Mouse (Mus musculus): ENCODE results near the gene Gm20696.

Gm20696 gene

DNA sequence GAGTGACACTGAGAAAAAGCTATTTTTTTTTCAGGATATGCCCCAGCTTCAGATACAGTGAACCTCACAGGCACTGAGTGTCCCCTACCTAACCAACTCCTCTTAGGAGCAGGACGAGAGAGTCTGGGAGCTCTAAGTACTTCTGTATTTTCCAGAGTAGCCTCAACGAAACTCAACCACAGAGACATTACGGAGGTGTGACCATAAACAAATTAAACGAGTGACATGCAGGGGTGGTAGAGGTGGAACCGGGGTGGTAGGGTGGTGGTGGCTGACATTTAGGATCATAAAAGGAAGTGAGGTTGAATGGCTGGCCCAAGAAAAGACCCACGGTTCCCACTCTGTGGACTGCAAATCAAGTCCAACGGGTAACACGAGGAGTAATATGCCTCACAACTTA lies 418.2 kb downstream of the Gm20696 start:
- no peak for DNase-seq

DNA sequence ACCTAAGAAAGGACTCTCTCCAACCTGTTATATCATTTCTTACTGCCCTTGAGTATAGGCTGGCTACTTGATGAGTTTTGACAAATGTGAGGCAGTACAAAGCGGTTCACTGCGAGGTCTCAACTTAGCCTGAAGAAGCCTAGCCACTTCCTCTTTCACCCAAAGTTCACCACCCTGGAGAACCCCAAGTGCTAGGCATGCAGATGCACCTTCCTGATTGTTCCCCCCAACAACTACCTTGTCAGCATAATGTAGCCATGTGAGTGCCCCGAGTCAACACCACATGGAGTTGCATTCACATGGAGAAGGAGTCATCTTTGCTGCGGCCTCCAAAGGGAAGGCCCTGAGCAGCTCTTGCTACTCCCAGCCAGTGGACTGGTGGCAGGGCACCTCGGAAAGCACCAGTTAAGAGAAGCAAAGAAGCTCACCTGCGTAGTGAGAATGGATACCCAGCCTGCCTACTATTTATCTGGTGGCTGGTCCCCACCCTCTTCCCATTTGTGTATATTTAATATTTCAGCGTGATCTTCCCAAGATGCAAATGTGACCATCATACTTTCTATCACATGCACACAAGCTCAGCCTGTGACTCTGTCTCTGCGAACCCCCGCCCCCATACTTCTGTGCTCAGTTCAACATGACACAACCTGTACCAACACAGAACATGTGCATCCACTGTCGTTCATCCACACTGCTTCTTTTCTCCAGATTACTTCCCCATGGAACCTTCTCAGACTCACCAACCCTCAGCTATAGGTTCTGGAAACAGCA lies 424.8 kb downstream of the Gm20696 start:
- DNase-seq, result no peak

DNA sequence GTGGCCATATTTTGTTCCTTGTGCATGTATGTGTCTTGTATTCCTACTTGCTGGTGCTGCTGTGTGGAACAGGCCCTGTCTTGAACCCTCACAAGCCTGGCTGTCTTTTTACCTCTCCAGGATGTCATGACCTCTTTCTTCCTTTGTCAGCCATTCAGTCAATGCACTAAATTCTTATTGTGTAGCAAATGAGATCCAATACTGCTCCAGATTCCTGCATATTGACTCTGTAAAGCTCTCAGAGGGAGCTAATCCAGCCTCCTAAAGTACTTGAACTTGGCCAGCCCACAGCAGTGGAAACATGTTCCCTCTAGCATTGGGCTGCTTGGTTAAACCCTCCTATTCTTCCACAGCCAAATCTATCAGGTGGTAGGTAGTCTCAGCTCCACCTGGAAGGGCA lies 425.8 kb downstream of the Gm20696 start:
- DNase-seq, result no peak

DNA sequence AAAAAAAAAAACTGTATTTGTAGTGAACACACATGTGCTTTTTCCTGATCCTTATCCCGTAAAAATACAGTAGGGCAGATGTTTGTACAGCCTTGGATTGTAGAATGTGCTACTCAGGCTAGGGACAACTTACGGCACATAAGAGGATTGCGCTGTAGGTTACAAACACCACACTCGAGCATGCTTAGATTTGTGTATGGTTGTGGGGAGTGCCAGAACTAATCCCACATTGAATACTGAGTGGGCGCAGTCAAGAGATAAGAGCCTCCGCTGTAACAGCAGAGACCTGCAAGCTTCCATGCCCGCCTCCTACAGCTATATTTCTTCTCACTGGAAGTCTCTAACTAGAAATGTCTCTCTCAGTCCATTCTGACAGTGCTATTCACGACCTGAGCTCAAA lies 431.0 kb downstream of the Gm20696 start:
- no peak for DNase-seq

DNA sequence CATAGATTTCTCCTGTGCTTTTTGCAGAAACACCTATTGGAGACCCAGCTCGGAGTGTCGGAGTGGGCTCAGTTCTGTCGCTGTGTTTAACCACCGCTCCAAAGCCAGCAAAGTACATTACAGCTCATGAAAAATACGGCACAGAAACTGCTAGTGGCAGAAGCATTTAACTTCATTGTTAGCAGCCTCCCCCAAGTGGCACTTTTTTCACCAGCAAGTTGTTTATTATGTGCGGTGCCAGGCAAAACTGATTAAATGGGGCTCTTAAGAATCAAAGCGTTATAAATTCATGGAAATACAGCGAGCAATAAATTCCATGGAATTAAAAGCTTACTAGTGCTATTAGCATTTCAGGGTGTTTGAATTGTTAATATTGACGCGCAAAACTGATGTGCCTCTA lies 433.2 kb downstream of the Gm20696 start:
- no peak for DNase-seq

DNA sequence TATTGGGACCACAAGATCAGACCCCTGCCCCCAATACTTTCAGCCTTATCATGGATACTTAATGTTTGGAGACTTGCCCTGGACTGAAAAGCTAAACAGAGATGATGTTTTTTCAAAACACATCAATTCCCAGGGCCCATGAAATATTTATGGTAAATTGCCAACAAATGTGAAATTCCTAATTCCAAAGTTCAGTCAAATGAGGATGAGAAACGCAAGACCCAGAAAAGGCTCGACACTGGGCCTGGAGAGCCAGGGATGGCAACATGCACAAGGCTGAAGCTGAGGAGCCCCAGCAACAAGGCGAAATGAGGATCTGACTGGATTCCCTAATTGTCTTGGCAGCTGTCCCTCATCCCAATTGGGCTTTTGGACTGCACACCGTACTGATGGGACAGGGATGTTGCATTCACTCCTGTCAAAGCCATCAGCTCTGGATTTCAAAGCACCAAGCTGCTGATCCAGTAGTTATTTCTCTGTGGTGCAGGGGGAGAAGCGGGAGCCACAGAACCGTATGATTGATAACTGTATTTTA lies 438.2 kb downstream of the Gm20696 start:
- DNase-seq, result no peak

DNA sequence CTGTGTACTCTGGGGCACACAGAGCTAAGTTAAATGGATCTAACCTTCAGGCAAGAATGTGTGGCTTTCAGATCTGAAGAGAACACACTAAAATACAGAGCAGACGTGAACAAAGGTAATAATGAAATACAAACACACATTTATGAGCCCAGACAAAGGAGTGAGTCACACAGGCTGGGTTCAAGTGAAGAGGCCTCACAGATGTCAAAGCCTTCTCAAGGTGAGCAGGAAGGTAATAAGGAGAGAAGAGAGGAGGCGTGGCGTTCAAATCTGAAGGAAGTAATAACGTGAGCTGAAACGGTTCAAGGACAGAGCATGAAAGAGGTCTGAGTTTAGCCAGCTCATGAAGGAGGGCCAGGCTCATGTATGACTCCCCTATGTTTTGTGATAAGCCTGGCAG lies 445.4 kb downstream of the Gm20696 start:
- no peak for DNase-seq

DNA sequence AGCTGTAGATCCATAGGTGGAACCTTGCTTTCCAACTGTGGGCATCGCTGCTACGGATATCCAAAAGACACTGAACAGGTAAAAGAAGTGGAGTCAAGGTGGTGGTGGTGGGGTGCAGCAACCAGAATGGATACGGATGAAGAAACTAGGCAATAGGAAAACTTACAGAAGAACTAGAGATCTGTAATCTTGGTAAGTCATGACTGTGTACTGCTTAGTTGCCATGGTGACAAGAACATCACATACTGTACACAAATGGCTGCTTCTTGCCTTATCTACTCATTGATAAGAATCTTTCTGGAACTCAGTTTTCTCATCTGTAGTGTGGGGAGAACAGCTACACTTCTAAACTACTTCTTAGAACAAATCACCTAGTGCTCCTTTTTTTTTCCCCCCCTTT lies 446.1 kb downstream of the Gm20696 start:
- DNase-seq, result no peak

DNA sequence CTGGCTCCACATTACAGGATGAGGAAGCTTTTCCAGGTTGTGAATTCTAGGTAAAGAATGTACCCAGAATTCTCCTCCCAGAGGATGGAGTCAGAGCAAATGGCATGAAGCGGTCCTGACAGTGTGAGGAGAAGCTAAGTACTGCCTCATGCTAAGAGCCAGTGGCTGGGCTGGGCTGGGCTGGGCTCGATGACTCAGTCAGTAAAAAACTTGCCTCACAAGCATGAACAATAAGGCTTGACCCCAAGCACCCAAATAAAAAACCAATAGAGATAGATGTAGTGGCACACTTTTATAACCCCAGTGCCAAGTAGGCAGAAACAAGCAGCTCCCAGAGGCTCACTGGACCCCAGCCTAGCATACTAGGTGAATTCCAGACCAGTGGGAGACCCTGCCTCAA lies 448.8 kb downstream of the Gm20696 start:
- DNase-seq, result no peak

DNA sequence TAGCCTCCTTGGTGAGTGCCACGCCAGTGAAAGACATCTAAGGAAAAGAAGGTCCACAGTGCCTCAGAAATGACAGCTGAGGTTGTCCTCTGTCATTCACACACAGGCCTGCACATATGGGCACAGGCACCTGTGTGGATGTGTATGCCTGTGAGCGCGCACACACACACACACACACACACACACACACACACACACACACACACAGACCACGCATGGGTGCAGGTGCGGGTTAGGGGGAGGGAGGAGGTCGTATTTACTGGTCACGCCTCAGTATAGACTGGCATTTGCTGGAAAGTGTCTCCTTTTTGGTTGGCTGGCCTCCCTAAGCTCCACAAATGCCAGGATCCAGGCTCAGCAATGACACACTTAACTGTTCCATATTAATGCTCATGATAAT lies 449.4 kb downstream of the Gm20696 start:
- no peak for DNase-seq

DNA sequence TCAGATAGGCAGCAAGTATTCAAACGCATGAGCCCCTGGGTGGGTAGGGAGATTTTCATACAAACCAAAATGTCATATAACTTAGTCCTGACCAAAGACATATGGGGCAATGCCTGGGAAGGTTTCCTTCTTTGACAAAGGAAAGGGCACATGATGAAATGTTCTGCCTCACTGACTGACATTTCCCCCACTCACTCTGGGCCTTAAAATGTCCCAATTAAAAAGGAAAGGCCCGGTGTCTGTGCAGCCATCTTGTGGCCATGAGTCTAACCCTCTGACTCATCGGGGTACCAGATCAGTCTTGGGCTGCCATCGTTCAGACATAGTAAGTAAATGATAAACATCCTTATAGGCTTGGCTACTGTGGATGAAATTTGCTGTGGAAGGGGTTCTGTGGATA lies 454.1 kb downstream of the Gm20696 start:
- DNase-seq, result no peak

DNA sequence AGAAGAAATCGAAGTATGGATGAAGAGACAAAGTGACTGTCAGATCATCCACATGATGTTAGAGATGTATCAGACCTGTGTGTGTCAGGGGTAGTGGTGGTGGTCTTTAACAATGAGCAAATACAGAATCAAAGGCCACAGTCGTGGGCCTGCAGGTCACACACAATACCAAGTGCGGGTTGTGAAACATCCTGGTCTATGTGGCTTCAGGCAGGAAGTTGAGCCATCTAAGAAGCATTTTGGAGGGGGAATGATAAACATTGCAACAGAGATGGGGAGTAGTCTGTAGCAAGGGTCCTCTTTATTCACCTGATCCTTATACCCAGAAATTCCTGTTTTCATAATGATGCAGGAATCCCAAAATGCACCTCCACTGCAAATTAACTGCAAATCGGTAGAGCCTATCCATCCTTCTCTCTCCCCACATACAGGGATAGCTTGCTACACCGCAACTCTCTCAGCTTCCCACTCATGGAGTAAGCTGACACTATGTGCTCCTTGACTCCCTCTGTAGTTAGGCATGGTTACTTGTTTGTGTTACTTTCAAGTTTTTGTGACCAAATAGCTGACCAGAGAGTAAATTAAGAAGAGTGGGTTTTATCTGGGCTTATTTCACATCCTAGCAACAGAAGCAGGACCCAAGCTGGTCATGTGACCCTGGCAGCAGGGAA lies 454.8 kb downstream of the Gm20696 start:
- DNase-seq, result no peak

DNA sequence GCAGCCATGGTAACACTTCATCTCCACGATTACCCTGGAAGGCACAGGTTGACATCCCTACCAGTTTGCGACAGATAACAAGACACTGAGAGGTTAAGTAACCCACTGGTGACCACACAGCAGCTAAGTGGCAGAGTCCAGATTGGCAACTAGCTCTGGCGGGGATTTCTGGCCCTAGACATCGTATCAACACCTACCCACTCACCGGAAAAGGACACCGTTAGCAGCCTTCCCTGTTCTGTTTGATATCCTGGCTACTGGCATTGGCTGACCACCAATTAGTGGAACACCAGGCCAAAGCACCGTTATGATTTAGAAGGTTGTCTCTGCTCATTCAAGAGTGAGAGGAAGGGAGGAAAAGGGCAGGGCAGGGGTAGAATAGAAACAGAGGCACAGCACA lies 456.4 kb downstream of the Gm20696 start:
- DNase-seq, result no peak
